18 mouse cellular contexts compared by ENCODE assay signal in the genomic region with DNA sequence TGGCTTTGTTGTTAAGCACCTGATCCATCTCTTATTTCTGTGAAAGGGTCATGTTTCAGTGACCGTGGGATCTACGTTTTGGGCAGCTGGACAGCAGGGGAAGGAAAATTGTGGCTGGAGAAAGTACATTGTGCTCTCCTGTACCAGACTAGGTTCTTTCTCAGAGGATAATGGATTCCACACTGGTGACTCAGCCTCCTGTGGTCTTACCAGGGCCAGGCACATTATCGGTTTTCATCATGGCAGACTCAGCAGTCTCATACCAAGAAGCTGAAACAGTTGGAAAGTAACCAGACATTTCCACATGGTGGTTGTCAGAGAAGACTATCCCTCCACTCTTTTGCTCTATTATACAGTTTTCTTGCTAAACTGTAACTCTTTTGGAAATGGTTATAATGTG. TPM values are rescaled to one million over a fixed set of nuclear protein-coding genes. Genes with fewer than 3 reads are reported as not detected.
DNase-seq lines count a peak whose midpoint lies in the region; ATAC-seq and TF ChIP-seq lines count a peak whose summit lies in the region.
"Had no signal": no experiment of that assay in that cellular context is flagged by ENCODE, and none has a peak within 500 bp of the region (broad histone marks: within the 10 kb centered on the region; RNA-seq: fewer than 3 reads in every experiment).

No protein-coding gene starts in this region.

- H3K27ac ChIP-seq in heart, embryonic 13.5 days (replicated peaks) = peak overlapping the region; percentile 36; the same call in 1 of the 2 replicates
- H3K27ac ChIP-seq in embryonic fibroblast, embryonic 13.5 days (ENCODE audit: insufficient read depth, low read length) = peak overlapping the region; percentile 90
- H3K27ac ChIP-seq: midbrain, embryonic 15.5 days; neural tube, embryonic 12.5 days had no signal

- H3K9ac ChIP-seq in heart, embryonic 13.5 days = no peak overlapping the region
- H3K9ac ChIP-seq: midbrain, embryonic 15.5 days; neural tube, embryonic 12.5 days had no signal

- H3K4me2 ChIP-seq in heart, embryonic 13.5 days = no peak overlapping the region
- H3K4me2 ChIP-seq: midbrain, embryonic 15.5 days; neural tube, embryonic 12.5 days had no signal

- 46% methylated on average over 3 of the region's 3 CpGs for WGBS in heart, embryonic 13.5 days

- no peaks in the 10 kb centered on the region for H3K27me3 ChIP-seq in heart, embryonic 13.5 days (replicated peaks)
- H3K27me3 ChIP-seq: midbrain, embryonic 15.5 days; neural tube, embryonic 12.5 days had no signal

- ATAC-seq in heart, embryonic 13.5 days (ENCODE audit: extremely low read depth, insufficient number of reproducible peaks, low FRiP score, low TSS enrichment) = no peak
- ATAC-seq: intestine, embryonic 16.5 days; midbrain, embryonic 15.5 days had no signal

- H3K36me3 ChIP-seq in heart, embryonic 13.5 days = peaks cover 3% of the 10 kb centered on the region; the same call in 1 of the 2 replicates
- H3K36me3 ChIP-seq: midbrain, embryonic 15.5 days; neural tube, embryonic 12.5 days had no signal

- H3K4me1 ChIP-seq in heart, embryonic 13.5 days = peaks cover 23% of the 10 kb centered on the region
- peaks cover 6% of the 10 kb centered on the region for H3K4me1 ChIP-seq in embryonic fibroblast, embryonic 13.5 days (ENCODE audit: control insufficient read depth, insufficient read depth, low read length)
- H3K4me1 ChIP-seq: midbrain, embryonic 15.5 days; neural tube, embryonic 12.5 days had no signal

- TF ChIP-seq POLR2A in embryonic fibroblast, embryonic 13.5 days (IDR thresholded peaks at IDR 0.05; ENCODE audit: low read depth, low read length) = no peak

- TF ChIP-seq CTCF in embryonic fibroblast, embryonic 13.5 days (IDR thresholded peaks at IDR 0.05; ENCODE audit: borderline replicate concordance, insufficient read depth, low read length) = no peak

- no peak overlapping the region for H3K4me3 ChIP-seq in heart, embryonic 13.5 days
- H3K4me3 ChIP-seq in embryonic fibroblast, embryonic 13.5 days (ENCODE audit: insufficient read depth, low read length) = no peak overlapping the region
- H3K4me3 ChIP-seq: erythroblast, embryonic 14.5 days; midbrain, embryonic 15.5 days; neural tube, embryonic 12.5 days had no signal

- H3K9me3 ChIP-seq in heart, embryonic 13.5 days = no peaks in the 10 kb centered on the region
- H3K9me3 ChIP-seq: midbrain, embryonic 15.5 days; neural tube, embryonic 12.5 days had no signal

- peak; percentile 47 to 50 for DNase-seq in adrenal gland, adult (ENCODE audit: inconsistent age in 2 of 2, low spot score in 1 of 2)
- no peak for DNase-seq in adrenal gland, postnatal 14 days
- no peak for DNase-seq in heart, postnatal 4 days
- peak; percentile 61 for DNase-seq in MN1 (ENCODE audit: low spot score)
- DNase-seq in cerebellum, postnatal 4 days (ENCODE audit: low spot score in 2 of 2) = no peak
- DNase-seq in urinary bladder, adult 18-20 months (ENCODE audit: low spot score in 2 of 2) = no peak
- DNase-seq: cerebellum, adult 11 months; kidney, postnatal 14 days; layer of hippocampus, postnatal 36 days; left cerebral cortex, postnatal 4 days; thymus, postnatal 36 days had no signal

RNA-seq across cellular contexts. Expression of gene Mnat1, which starts 23.7 kb away (rescaled TPM):
- 20.5 and 22.6 TPM in 2 replicates for total RNA-seq in adrenal gland, postnatal 14 days (2021)
- 19.0 and 19.3 TPM in 2 replicates for polyA plus RNA-seq in heart, embryonic 13.5 days (2015; fragmentation: Nextera tagmentation; extraction: Ambion mirVana)
- 10 to 100 TPM; 28.0 to 30.3 TPM for total RNA-seq in heart, postnatal 4 days (2021)
- 39.4 and 40.0 TPM in 2 replicates for polyA plus RNA-seq in embryonic fibroblast, embryonic 13.5 days (2011; ENCODE audit: insufficient read length, low read depth, missing spikeins)

RNA-seq across cellular contexts. Expression of gene Six4, which starts 34.0 kb away (rescaled TPM):
- 1.3 and 1.5 TPM in 2 replicates for total RNA-seq in adrenal gland, postnatal 14 days (2021)
- 0.71 and 1.0 TPM in 2 replicates for polyA plus RNA-seq in heart, embryonic 13.5 days (2015; fragmentation: Nextera tagmentation; extraction: Ambion mirVana)
- total RNA-seq in heart, postnatal 4 days (2021) = 1 to 10 TPM; 2.3 TPM
- 7.8 and 12.5 TPM in 2 replicates for polyA plus RNA-seq in embryonic fibroblast, embryonic 13.5 days (2011; ENCODE audit: insufficient read length, low read depth, missing spikeins)
- total RNA-seq: common myeloid progenitor, adult 5-6 weeks had no signal

Comparison
In these comparisons a context has a peak if more than half of its experiments do, and no peak if none do; other contexts are left out.
1. DNase-seq: peak in adrenal gland, adult (2 of 2) and MN1 (single experiment); none in adrenal gland, postnatal 14 days (single experiment), heart, postnatal 4 days (single experiment), cerebellum, postnatal 4 days (0 of 2) and urinary bladder, adult 18-20 months (0 of 2).